Mouse (Mus musculus) heart, adult 10 weeks (tissue): ENCODE data around the gene Klrk1. TPM values are rescaled to one million over a fixed set of nuclear protein-coding genes. Genes with fewer than 3 reads are reported as not detected.

Source experiments
- polyA plus RNA-seq: library from polyadenylated mRNA; stranded (reverse); fragments of 350-450 nt; fragmentation: Illumina TruSeq; extraction: RNeasy Lipid Tissue Mini Kit (QIAGEN cat#74804); gene quantifications from one replicate; pipeline ENCODE4 v1.2.3, GENCODE M21; 2014; ENCODE audit warnings: low read depth, low replicate concordance

Klrk1 gene
- not detected for polyA plus RNA-seq

GRCm38 (mm10) chr6:129623735-129624134 is at the start of gene Klrk1:
Gene Klrk1, minus strand, starts transcription at chr6:129623864.

GRCm38 (mm10) chr6:129660589-129660988 is 36.9 kb upstream of the Klrk1 start, which contains the start of gene Klrc2:
Gene Klrc2, minus strand, starts transcription at chr6:129660689.

GRCm38 (mm10) chr6:129643237-129643636 is 19.6 kb upstream of the Klrk1 start, which contains the start of gene Klrc3:
Gene Klrc3, minus strand, starts transcription at chr6:129643337.

GRCm38 (mm10) chr6:129591508-129591907 is 32.2 kb downstream of the Klrk1 start, which contains the start of gene Klrd1:
Gene Klrd1, plus strand, starts transcription at chr6:129591782.

GRCm38 (mm10) chr6:129577605-129578004 is 46.1 kb downstream of the Klrk1 start, which contains the start of gene Klre1:
Gene Klre1, plus strand, starts transcription at chr6:129577905.

Other genes with a start within 250 kb of the Klrk1 start
- 2.3 TPM for gene Clec12b, start 238.0 kb downstream of the Klrk1 start, polyA plus RNA-seq
- gene Clec1b, start 226.6 kb downstream of the Klrk1 start, polyA plus RNA-seq: 0.65 TPM
- gene Clec9a, start 215.0 kb downstream of the Klrk1 start, polyA plus RNA-seq: not detected
- gene Clec1a, start 171.9 kb downstream of the Klrk1 start, polyA plus RNA-seq: 8.4 TPM
- gene Olr1, start 116.7 kb downstream of the Klrk1 start, polyA plus RNA-seq: not detected
- not detected for gene Tmem52b, start 111.3 kb downstream of the Klrk1 start, polyA plus RNA-seq
- gene Gabarapl1, start 90.7 kb downstream of the Klrk1 start, polyA plus RNA-seq: 130 TPM
- not detected for gene Klre1, start 46.0 kb downstream of the Klrk1 start, polyA plus RNA-seq
- gene Klrd1, start 32.1 kb downstream of the Klrk1 start, polyA plus RNA-seq: not detected
- gene Klrc3, start 19.5 kb upstream of the Klrk1 start, polyA plus RNA-seq: not detected
- gene Klrc2, start 36.8 kb upstream of the Klrk1 start, polyA plus RNA-seq: not detected
- not detected for gene Klrc1, start 55.1 kb upstream of the Klrk1 start, polyA plus RNA-seq
- not detected for gene Klri1, start 93.3 kb upstream of the Klrk1 start, polyA plus RNA-seq
- not detected for gene Klri2, start 116.6 kb upstream of the Klrk1 start, polyA plus RNA-seq
- not detected for gene Gm156, start 160.4 kb upstream of the Klrk1 start, polyA plus RNA-seq
- gene Gm17631, start 238.8 kb upstream of the Klrk1 start, polyA plus RNA-seq: not detected